Comparison of ENCODE assay signal across 7 mouse cellular contexts in genomic region chr1:39479254-39479653, GRCm38 (mm10). TPM values are rescaled to one million over a fixed set of nuclear protein-coding genes. Genes with fewer than 3 reads are reported as not detected.
DNase-seq lines count a peak whose midpoint lies in the region; ATAC-seq and TF ChIP-seq lines count a peak whose summit lies in the region.

No protein-coding gene starts in this region.

- no peak for DNase-seq in kidney, postnatal 10 days
- no peak for DNase-seq in forebrain, postnatal 0 days
- no peak for DNase-seq in midbrain, embryonic 11.5 days (ENCODE audit: low spot score, missing footprints)
- no peak for DNase-seq in frontal cortex, postnatal 36 days (ENCODE audit: low spot score in 2 of 2)
- DNase-seq in right cerebral cortex, postnatal 10 days (ENCODE audit: low spot score in 2 of 2) = no peak

- H3K4me1 ChIP-seq in kidney, embryonic 14.5 days (ENCODE audit: control insufficient read depth, insufficient read depth, low read length) = peaks cover 15% of the 10 kb centered on the region
- peaks cover 21% of the 10 kb centered on the region for H3K4me1 ChIP-seq in embryonic facial prominence, embryonic 13.5 days
- H3K4me1 ChIP-seq in forebrain, postnatal 0 days (ENCODE audit: insufficient read depth) = peaks cover 13% of the 10 kb centered on the region; the same call in 1 of the 2 replicates
- peaks cover 11% of the 10 kb centered on the region for H3K4me1 ChIP-seq in midbrain, embryonic 11.5 days (ENCODE audit: control insufficient read depth, insufficient read depth, low read length)

- peak overlapping the region; percentile 14; the same call in 1 of the 2 replicates for H3K9ac ChIP-seq in kidney, embryonic 14.5 days (ENCODE audit: low read depth, low read length)
- no peak overlapping the region for H3K9ac ChIP-seq in embryonic facial prominence, embryonic 13.5 days
- no peak overlapping the region for H3K9ac ChIP-seq in forebrain, postnatal 0 days
- H3K9ac ChIP-seq in midbrain, embryonic 11.5 days (ENCODE audit: low read length) = no peak overlapping the region; the same call in 1 of the 2 replicates

- H3K27ac ChIP-seq in kidney, embryonic 14.5 days (ENCODE audit: low read depth, low read length) = no peak overlapping the region; the same call in 1 of the 2 replicates
- H3K27ac ChIP-seq in embryonic facial prominence, embryonic 13.5 days = peak overlapping the region; percentile 79; the same call in 1 of the 2 replicates
- no peak overlapping the region for H3K27ac ChIP-seq in forebrain, postnatal 0 days (ENCODE audit: low read depth, low read length)
- H3K27ac ChIP-seq in midbrain, embryonic 11.5 days (ENCODE audit: low read depth, low read length) = no peak overlapping the region

- peak overlapping the region; percentile 94 for H3K4me2 ChIP-seq in kidney, embryonic 14.5 days (replicated peaks; ENCODE audit: low read depth, low read length)
- H3K4me2 ChIP-seq in embryonic facial prominence, embryonic 13.5 days = peak overlapping the region; percentile 98
- peak overlapping the region; percentile 99; the same call in 1 of the 2 replicates for H3K4me2 ChIP-seq in forebrain, postnatal 0 days (ENCODE audit: low read depth)
- H3K4me2 ChIP-seq in midbrain, embryonic 11.5 days = peak overlapping the region; percentile 98

- ATAC-seq in kidney, embryonic 14.5 days (ENCODE audit: low FRiP score, low TSS enrichment) = no peak
- no peak for ATAC-seq in embryonic facial prominence, embryonic 13.5 days (ENCODE audit: insufficient number of reproducible peaks, insufficient read depth, low FRiP score, low TSS enrichment, low read depth)
- no peak for ATAC-seq in forebrain, postnatal 0 days
- ATAC-seq in midbrain, embryonic 11.5 days (ENCODE audit: low FRiP score) = no peak

- no peaks in the 10 kb centered on the region for H3K9me3 ChIP-seq in kidney, embryonic 14.5 days (ENCODE audit: control insufficient read depth, low read length)
- H3K9me3 ChIP-seq in embryonic facial prominence, embryonic 13.5 days = no peaks in the 10 kb centered on the region
- no peaks in the 10 kb centered on the region for H3K9me3 ChIP-seq in forebrain, postnatal 0 days (ENCODE audit: low read length)
- no peaks in the 10 kb centered on the region for H3K9me3 ChIP-seq in midbrain, embryonic 11.5 days (ENCODE audit: control insufficient read depth, low read length)

- H3K36me3 ChIP-seq in kidney, embryonic 14.5 days (ENCODE audit: control insufficient read depth, insufficient read depth, low read length) = no peaks in the 10 kb centered on the region
- no peaks in the 10 kb centered on the region for H3K36me3 ChIP-seq in embryonic facial prominence, embryonic 13.5 days
- no peaks in the 10 kb centered on the region for H3K36me3 ChIP-seq in forebrain, postnatal 0 days (ENCODE audit: insufficient read depth)
- H3K36me3 ChIP-seq in midbrain, embryonic 11.5 days (ENCODE audit: control insufficient read depth, insufficient read depth, low read length) = no peaks in the 10 kb centered on the region

- H3K27me3 ChIP-seq in kidney, embryonic 14.5 days (ENCODE audit: control insufficient read depth, insufficient read depth, low read length) = peaks cover 9% of the 10 kb centered on the region; the same call in 1 of the 2 replicates
- peaks cover 20% of the 10 kb centered on the region for H3K27me3 ChIP-seq in embryonic facial prominence, embryonic 13.5 days
- no peaks in the 10 kb centered on the region for H3K27me3 ChIP-seq in forebrain, postnatal 0 days (ENCODE audit: insufficient read depth, low read length)
- H3K27me3 ChIP-seq in midbrain, embryonic 11.5 days (ENCODE audit: control insufficient read depth, insufficient read depth, low read length) = peaks cover 2% of the 10 kb centered on the region; the same call in 1 of the 2 replicates

- TF ChIP-seq CTCF in forebrain, postnatal 0 days (IDR thresholded peaks at IDR 0.05; ENCODE audit: low read depth) = no peak

- WGBS in kidney, embryonic 14.5 days = 50% methylated on average over 5 of the region's 5 CpGs
- WGBS in embryonic facial prominence, embryonic 13.5 days = 61% methylated on average over 5 of the region's 5 CpGs
- 71% methylated on average over 5 of the region's 5 CpGs for WGBS in forebrain, postnatal 0 days
- 63% methylated on average over 5 of the region's 5 CpGs for WGBS in midbrain, embryonic 11.5 days

- H3K4me3 ChIP-seq in kidney, embryonic 14.5 days (ENCODE audit: low read length) = peak overlapping the region; percentile 74; the same call in 1 of the 2 replicates
- H3K4me3 ChIP-seq in embryonic facial prominence, embryonic 13.5 days = peak overlapping the region; percentile 63
- peak overlapping the region; percentile 84; the same call in 1 of the 2 replicates for H3K4me3 ChIP-seq in forebrain, postnatal 0 days (ENCODE audit: low read depth, low read length)
- no peak overlapping the region for H3K4me3 ChIP-seq in midbrain, embryonic 11.5 days (ENCODE audit: low read depth, low read length)

RNA-seq across cellular contexts. Expression of gene Tbc1d8, which starts 0.7 kb away (rescaled TPM):
- polyA plus RNA-seq in kidney, embryonic 14.5 days (2014; fragmentation: Nextera tagmentation; extraction: Ambion mirVana) = 6.4 and 12.2 TPM in 2 replicates
- 9.3 and 10.0 TPM in 2 replicates for polyA plus RNA-seq in embryonic facial prominence, embryonic 13.5 days (2015; fragmentation: Nextera tagmentation; extraction: Ambion mirVana)
- 15.9 and 19.3 TPM in 2 replicates for total RNA-seq in forebrain, postnatal 0 days (2014; rRNA removed)
- polyA plus RNA-seq in forebrain, postnatal 0 days (2015; fragmentation: Nextera tagmentation; extraction: Ambion mirVana) = 6.0 and 7.7 TPM in 2 replicates
- polyA plus RNA-seq in midbrain, embryonic 11.5 days (2014; fragmentation: Nextera tagmentation; extraction: Ambion mirVana) = 4.6 and 5.4 TPM in 2 replicates

RNA-seq across cellular contexts. Expression of gene Cnot11, which starts 55.5 kb away (rescaled TPM):
- 30.0 and 36.2 TPM in 2 replicates for polyA plus RNA-seq in kidney, embryonic 14.5 days (2014; fragmentation: Nextera tagmentation; extraction: Ambion mirVana)
- polyA plus RNA-seq in embryonic facial prominence, embryonic 13.5 days (2015; fragmentation: Nextera tagmentation; extraction: Ambion mirVana) = 21.6 and 21.9 TPM in 2 replicates
- total RNA-seq in forebrain, postnatal 0 days (2014; rRNA removed) = 27.9 and 38.8 TPM in 2 replicates
- polyA plus RNA-seq in forebrain, postnatal 0 days (2015; fragmentation: Nextera tagmentation; extraction: Ambion mirVana) = 11.1 and 11.2 TPM in 2 replicates
- polyA plus RNA-seq in midbrain, embryonic 11.5 days (2014; fragmentation: Nextera tagmentation; extraction: Ambion mirVana) = 29.9 and 33.3 TPM in 2 replicates
